Mouse (Mus musculus): ENCODE measurements around the gene Cnot4. TPM values are rescaled to one million over a fixed set of nuclear protein-coding genes. Genes with fewer than 3 reads are reported as not detected.
A peak's percentile ranks its signal among the peaks of the same experiment; 100 is the strongest.

The Cnot4 gene
- total RNA-seq, 2 experiments from 2014 or later, result 31.2 to 32.0 TPM

DNA sequence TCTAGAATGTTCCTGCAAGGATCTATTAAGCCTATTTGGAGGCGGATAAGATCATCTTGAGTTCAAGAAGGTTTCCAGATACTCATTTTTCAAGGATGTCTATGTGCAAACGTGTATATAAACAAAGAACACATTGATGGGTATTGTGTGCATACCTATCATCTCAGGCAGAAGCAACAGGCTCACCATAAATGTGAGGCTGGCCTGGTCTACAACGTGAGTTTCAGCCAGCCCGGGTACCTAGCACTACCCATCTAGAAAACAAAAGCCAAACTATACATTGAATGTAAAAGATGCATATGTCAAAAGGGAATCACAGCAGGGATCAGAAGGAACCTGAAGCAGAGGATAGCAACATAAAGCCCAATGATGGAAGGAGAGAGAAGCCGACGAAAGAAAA lies 103.3 kb downstream of the Cnot4 start:
- H3K27ac ChIP-seq, result no peak overlapping the region
- no peak for DNase-seq
- H3K4me3 ChIP-seq, result no peak overlapping the region
- TF ChIP-seq CTCF (IDR thresholded peaks at IDR 0.05), result no peak
- intact Hi-C loops (cut with DNase I), result no loop called here

GRCm38 (mm10) chr6:35028023-35028422 lies 105.5 kb downstream of the Cnot4 start:
- TF ChIP-seq CTCF (IDR thresholded peaks at IDR 0.05), result no peak
- intact Hi-C loops (cut with DNase I), result no loop called here
- Histone ChIP-seq H3K4me3 (no peak overlapping the region), H3K27ac (no peak overlapping the region)
- DNase-seq, result no peak

DNA sequence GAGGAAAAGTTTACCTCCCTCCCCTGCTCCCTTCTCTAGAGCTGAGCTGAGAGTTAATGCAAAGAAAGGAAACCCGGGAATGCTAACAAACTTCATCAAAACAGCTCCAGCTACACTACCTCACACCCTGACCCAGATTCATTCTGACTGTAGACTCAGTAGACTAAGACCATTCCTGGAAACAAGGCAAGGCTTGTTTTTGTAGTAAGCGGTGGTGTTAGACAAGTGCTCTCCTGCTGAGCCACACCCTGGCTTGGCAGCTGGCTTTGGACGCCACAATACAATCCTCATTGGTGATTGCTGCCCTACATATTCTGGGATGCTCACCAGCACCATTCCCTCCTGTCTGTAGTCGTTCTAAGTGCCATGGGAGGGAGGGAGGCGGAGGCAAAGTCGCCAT lies 106.3 kb downstream of the Cnot4 start:
- Histone ChIP-seq H3K4me3 (no peak overlapping the region), H3K27ac (peak overlapping the region; percentile 4; the same call in 1 of the 2 replicates)
- intact Hi-C loops (cut with DNase I), result no loop called here
- DNase-seq, result peak; percentile 55
- no peak for TF ChIP-seq CTCF (IDR thresholded peaks at IDR 0.05)

DNA sequence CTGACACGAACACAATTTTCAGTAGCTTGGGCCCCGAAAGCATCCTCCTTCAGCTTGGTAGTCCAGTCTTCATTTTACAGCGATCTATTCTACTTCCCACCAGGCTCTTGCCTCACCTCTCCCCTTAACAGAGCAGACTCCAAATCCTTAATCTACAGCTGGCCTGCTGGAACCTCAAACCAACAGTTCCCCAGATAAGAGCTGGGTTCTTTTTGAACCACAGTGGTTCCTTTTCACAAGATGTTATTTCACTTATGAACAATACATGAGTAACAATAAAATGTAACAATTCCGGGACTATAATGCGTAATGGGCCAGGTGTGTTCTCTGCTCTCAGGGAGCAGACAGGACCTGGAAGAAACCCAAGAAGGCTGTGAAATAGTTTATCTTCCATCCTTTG lies 116.9 kb downstream of the Cnot4 start:
- intact Hi-C loops (cut with DNase I), result no loop called here
- H3K4me3 ChIP-seq, result no peak overlapping the region
- TF ChIP-seq CTCF (IDR thresholded peaks at IDR 0.05), result no peak
- DNase-seq, result no peak
- no peak overlapping the region for H3K27ac ChIP-seq

DNA sequence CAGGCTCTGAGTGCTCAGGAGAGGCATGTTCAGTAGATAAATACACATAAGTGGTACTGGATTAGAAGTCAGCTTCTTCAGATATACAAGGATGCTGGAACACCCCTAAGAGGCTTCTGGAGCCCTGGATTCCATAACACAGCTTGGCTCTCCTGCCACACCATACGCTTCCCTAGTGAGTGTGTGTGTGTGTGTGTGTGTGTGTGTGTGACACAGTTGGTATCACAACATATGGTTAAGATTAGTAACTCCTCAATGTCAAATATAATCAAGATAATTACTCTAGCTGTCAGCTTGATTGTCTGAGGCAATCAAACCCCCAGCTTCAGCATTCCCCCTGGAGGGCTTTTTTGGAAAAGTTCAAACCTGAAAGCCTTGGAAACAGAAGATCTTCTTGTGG lies 121.6 kb downstream of the Cnot4 start:
- Histone ChIP-seq H3K4me3 (no peak overlapping the region), H3K27ac (no peak overlapping the region)
- TF ChIP-seq CTCF (IDR thresholded peaks at IDR 0.05), result no peak
- intact Hi-C loops (cut with DNase I), result no loop called here
- no peak for DNase-seq

DNA sequence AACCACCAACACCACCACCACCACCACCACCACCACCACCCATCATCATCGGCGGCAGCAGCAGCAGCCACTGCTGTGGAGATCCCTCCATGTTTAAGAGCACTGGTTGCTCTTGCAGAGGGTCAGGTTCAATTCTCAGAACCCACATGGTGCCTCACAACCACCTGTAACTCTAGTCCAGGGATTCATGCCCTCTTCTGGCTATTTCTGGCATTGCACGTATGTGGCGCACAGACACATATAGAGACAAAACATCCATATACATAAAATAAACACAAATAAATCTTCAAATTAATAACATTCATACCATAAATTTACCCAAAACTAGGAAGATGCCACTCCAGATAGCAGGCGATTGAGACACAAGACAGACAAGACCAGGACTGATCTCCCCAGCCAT lies 122.8 kb downstream of the Cnot4 start:
- TF ChIP-seq CTCF (IDR thresholded peaks at IDR 0.05), result no peak
- DNase-seq, result no peak
- Histone ChIP-seq H3K27ac (no peak overlapping the region), H3K4me3 (no peak overlapping the region)
- intact Hi-C loops (cut with DNase I), result no loop called here

DNA sequence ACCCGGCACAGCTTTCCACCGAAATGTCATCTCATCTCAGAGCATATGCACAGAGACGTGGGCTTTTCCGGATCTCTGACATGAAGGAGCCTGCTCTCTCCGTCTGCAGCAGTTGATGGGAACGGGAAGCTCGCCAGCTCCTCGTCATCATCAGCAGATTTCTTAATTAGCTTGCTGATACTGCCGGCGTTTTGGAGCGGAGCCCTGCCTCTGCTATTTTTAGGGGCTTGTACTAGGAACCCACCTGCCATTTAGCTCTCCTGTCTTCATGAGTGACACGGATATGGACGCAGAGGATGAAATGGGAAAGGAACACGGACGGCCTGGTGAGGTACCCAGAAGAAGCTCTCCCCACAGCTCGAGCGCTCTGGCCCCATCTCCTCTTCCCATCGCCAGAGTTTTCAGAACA lies 131.3 kb downstream of the Cnot4 start:
- peak; percentile 49 for DNase-seq
- TF ChIP-seq CTCF (IDR thresholded peaks at IDR 0.05), result no peak
- H3K4me3 ChIP-seq, result peak overlapping the region; percentile 3; the same call in 1 of the 2 replicates
- H3K27ac ChIP-seq, result no peak overlapping the region
- intact Hi-C loops (cut with DNase I), result no loop called here

- peak; percentile 51 for TF ChIP-seq CTCF (IDR thresholded peaks at IDR 0.05)
- intact Hi-C loops (cut with DNase I), result no loop called here
- no peak for DNase-seq
- no peak overlapping the region for H3K4me3 ChIP-seq
- H3K27ac ChIP-seq, result no peak overlapping the region
Measured at GRCm38 (mm10) chr6:34999101-34999500, 134.4 kb downstream of the Cnot4 start.

GRCm38 (mm10) chr6:34996496-34996895 lies 137.0 kb downstream of the Cnot4 start:
- no peak overlapping the region for H3K4me3 ChIP-seq
- no peak for TF ChIP-seq CTCF (IDR thresholded peaks at IDR 0.05)
- no peak for DNase-seq
- H3K27ac ChIP-seq, result no peak overlapping the region
- intact Hi-C loops (cut with DNase I), result no loop called here

GRCm38 (mm10) chr6:34995265-34995681 lies 138.3 kb downstream of the Cnot4 start:
- peak overlapping the region; percentile 71 for H3K4me3 ChIP-seq
- DNase-seq, result peak; percentile 83
- intact Hi-C loops (cut with DNase I), result no loop called here
- peak; percentile 94 for TF ChIP-seq CTCF (IDR thresholded peaks at IDR 0.05)
- H3K27ac ChIP-seq, result no peak overlapping the region

- H3K27ac ChIP-seq, result no peak overlapping the region
- no peak for DNase-seq
- TF ChIP-seq CTCF (IDR thresholded peaks at IDR 0.05), result no peak
- H3K4me3 ChIP-seq, result peak overlapping the region; percentile 71
- intact Hi-C loops (cut with DNase I), result no loop called here
Measured at GRCm38 (mm10) chr6:34994692-34995091, 138.8 kb downstream of the Cnot4 start.

DNA sequence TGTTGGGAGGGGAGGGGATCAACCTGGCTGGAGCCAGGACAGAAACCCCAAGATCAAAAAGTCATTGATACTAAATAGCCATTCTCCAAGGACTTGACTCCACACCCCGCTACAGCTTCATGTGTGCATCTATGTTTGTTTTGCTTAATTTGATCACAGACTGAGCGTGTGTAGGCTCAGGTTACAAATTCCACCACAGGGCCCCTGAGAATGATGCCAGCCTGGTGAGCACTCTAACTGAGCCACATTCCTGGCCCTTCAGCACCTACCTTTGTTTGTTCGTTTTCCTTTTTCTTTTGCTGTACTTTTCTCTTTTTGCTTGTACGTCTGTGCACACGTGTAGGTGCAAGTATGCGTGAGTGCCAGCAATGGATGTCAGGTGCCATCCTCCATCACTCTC lies 144.3 kb downstream of the Cnot4 start:
- Histone ChIP-seq H3K4me3 (no peak overlapping the region), H3K27ac (no peak overlapping the region)
- DNase-seq, result no peak
- TF ChIP-seq CTCF (IDR thresholded peaks at IDR 0.05), result no peak
- intact Hi-C loops (cut with DNase I), result no loop called here

GRCm38 (mm10) chr6:34988081-34988761 lies 145.3 kb downstream of the Cnot4 start, which contains the start of gene Slc23a4:
TSS of gene Slc23a4 (minus strand) at chr6:34988404.
- H3K4me3 ChIP-seq, result no peak within 1 kb of the TSS
- TF ChIP-seq CTCF (IDR thresholded peaks at IDR 0.05), result no peak
- no peak for DNase-seq

DNA sequence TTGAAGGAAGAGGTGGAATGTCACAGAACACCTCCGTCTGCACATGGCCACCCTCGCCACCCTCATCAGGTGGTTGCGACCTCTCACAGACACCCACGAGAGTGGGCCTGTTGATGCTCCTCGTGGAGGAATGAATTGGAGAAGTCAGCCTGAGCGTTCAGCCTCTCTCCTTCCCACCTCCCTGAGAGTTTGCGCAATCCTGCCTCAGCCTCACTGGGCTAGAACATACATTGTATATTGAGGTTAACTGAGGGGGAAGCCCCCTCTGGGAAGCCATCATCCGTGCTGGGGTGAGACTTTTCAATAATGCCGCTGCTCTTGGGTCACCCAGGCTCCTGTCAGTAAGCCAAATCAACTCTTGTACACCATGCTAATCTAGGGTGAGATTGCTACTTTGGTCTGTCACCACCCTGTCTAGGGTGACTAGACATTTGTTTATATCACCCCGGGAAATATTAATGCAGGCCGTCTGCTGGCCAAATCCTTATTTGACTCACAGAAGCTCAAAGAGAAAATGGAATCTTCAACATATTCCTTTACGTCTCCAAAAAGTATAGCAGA lies 146.4 kb downstream of the Cnot4 start:
- DNase-seq, result no peak
- TF ChIP-seq CTCF (IDR thresholded peaks at IDR 0.05), result no peak
- intact Hi-C loops (cut with DNase I), result no loop called here
- Histone ChIP-seq H3K27ac (no peak overlapping the region), H3K4me3 (no peak overlapping the region)

More at GRCm38 (mm10) chr6:34988081-34988761, 145.3 kb downstream of the Cnot4 start, which contains the start of gene Slc23a4:
- intact Hi-C loops (cut with DNase I), result no loop called here
- H3K27ac ChIP-seq, result no peak within 1 kb of the TSS
